Mouse (Mus musculus) lung, adult 2 months (tissue): Measurements from ENCODE around the gene Igfn1.

Experiments
- CTCF ChIP-seq: fragments of 200-500 bp; IDR thresholded peaks from 2 replicates; pipeline ENCODE4 v1.5.1; 2011; ENCODE audit warnings: mild to moderate bottlenecking, low read length, control low read depth; ENCODE audit not compliant: insufficient read depth
- POLR2A ChIP-seq: fragments of 200-500 bp; IDR thresholded peaks from 2 replicates; pipeline ENCODE4 v1.6.1; 2011; ENCODE audit warnings: low read depth, mild to moderate bottlenecking, control low read depth, low read length, borderline replicate concordance; ENCODE audit errors: extremely low read depth

GRCm38 (mm10) chr1:136045774-136046173, 39.6 kb upstream of the Igfn1 start:
- TF ChIP-seq CTCF (peak; percentile 91), POLR2A (no peak)
